Mouse (Mus musculus) hindbrain, embryonic 12.5 days (tissue): Measurements from ENCODE around the gene Serpinb6b. TPM values are rescaled to one million over a fixed set of nuclear protein-coding genes. Genes with fewer than 3 reads are reported as not detected.

Experiments
- ATAC-seq: fragments of 200-750 bp; cut with Nextera tagmentation; 2 replicates; pipeline ENCODE4 v1.8.0; 2017; ENCODE audit warnings: moderate TSS enrichment; ENCODE audit not compliant: low FRiP score
- H3K27ac ChIP-seq: fragments of 300-500 bp; sonication (generic); 2 replicates; pipeline ENCODE4 v1.5.1; 2016; ENCODE audit warnings: mild to moderate bottlenecking
- H3K27me3 ChIP-seq: fragments of 300-500 bp; sonication (generic); 2 replicates; pipeline ENCODE4 v1.6.1; 2016; ENCODE audit warnings: mild to moderate bottlenecking
- H3K36me3 ChIP-seq: fragments of 300-500 bp; sonication (generic); 2 replicates; pipeline ENCODE4 v1.6.1; 2016; ENCODE audit warnings: mild to moderate bottlenecking
- H3K4me1 ChIP-seq: fragments of 300-500 bp; sonication (generic); 2 replicates; pipeline ENCODE4 v1.6.1; 2016
- H3K4me2 ChIP-seq: fragments of 300-500 bp; sonication (generic); replicated peaks from 2 replicates; pipeline ENCODE4 v1.6.1; 2016; ENCODE audit warnings: mild to moderate bottlenecking
- H3K4me3 ChIP-seq: fragments of 300-500 bp; sonication (generic); 2 replicates; pipeline ENCODE4 v1.5.1; 2016; ENCODE audit warnings: mild to moderate bottlenecking
- H3K9ac ChIP-seq: fragments of 300-500 bp; sonication (generic); 2 replicates; pipeline ENCODE4 v1.6.1; 2016; ENCODE audit warnings: mild to moderate bottlenecking, moderate library complexity
- H3K9me3 ChIP-seq: fragments of 300-500 bp; sonication (generic); replicated peaks from 2 replicates; pipeline ENCODE4 v1.6.1; 2016; ENCODE audit warnings: mild to moderate bottlenecking
- WGBS: fragments of 180-500 bp; shearing (Covaris S2); methylation state at CpG from one replicate; pipeline ENCODE4 v1.1.7; 2016; 5-methylcytosine and 5-hydroxymethylcytosine counted together
- polyA plus RNA-seq: library from polyadenylated mRNA; unstranded; fragments of >200 nt; fragmentation: Nextera tagmentation; extraction: Ambion mirVana; gene quantifications from 2 replicates; pipeline ENCODE4 v1.2.1, GENCODE M21; 2016

The Serpinb6b gene
- polyA plus RNA-seq, 1 experiment from 2014 or later, result 0.88 TPM

- Histone ChIP-seq H3K4me3 (no peak overlapping the region), H3K27me3 (no peaks in the 10 kb centered on the region), H3K36me3 (no peaks in the 10 kb centered on the region), H3K4me1 (no peaks in the 10 kb centered on the region), H3K27ac (no peak overlapping the region), H3K9me3 (no peaks in the 10 kb centered on the region), H3K4me2 (no peak overlapping the region), H3K9ac (no peak overlapping the region)
- ATAC-seq, result no peak
- 86% methylated on average over 10 of the region's 10 CpGs for WGBS
These were observed 28.3 kb downstream of the Serpinb6b start for GRCm38 (mm10) chr13:32993152-32993893.

GRCm38 (mm10) chr13:32993894-32994242, 28.9 kb downstream of the Serpinb6b start:
- no peaks in the 10 kb centered on the region for H3K9me3 ChIP-seq
- no peak overlapping the region for H3K4me3 ChIP-seq
- H3K36me3 ChIP-seq, result no peaks in the 10 kb centered on the region
- H3K4me2 ChIP-seq, result no peak overlapping the region
- no peak overlapping the region for H3K27ac ChIP-seq
- H3K9ac ChIP-seq, result no peak overlapping the region
- ATAC-seq, result no peak
- H3K27me3 ChIP-seq, result no peaks in the 10 kb centered on the region
- WGBS, result 81% methylated on average over 2 of the region's 2 CpGs
- no peaks in the 10 kb centered on the region for H3K4me1 ChIP-seq

- Histone ChIP-seq H3K36me3 (no peaks in the 10 kb centered on the region), H3K4me2 (no peak overlapping the region), H3K27ac (no peak overlapping the region), H3K27me3 (no peaks in the 10 kb centered on the region), H3K9ac (no peak overlapping the region), H3K4me3 (no peak overlapping the region), H3K4me1 (no peaks in the 10 kb centered on the region), H3K9me3 (no peaks in the 10 kb centered on the region)
- ATAC-seq, result no peak
- 74% methylated on average over 4 of the region's 4 CpGs for WGBS
These were observed 30.0 kb downstream of the Serpinb6b start for GRCm38 (mm10) chr13:32995051-32995450.

- no peak for ATAC-seq
- no peaks in the 10 kb centered on the region for H3K36me3 ChIP-seq
- 91% methylated on average over 5 of the region's 5 CpGs for WGBS
- H3K4me1 ChIP-seq, result peaks cover 6% of the 10 kb centered on the region; the same call in 1 of the 2 replicates
- no peaks in the 10 kb centered on the region for H3K27me3 ChIP-seq
- H3K4me3 ChIP-seq, result no peak overlapping the region
- no peaks in the 10 kb centered on the region for H3K9me3 ChIP-seq
- H3K9ac ChIP-seq, result no peak overlapping the region
- no peak overlapping the region for H3K27ac ChIP-seq
- H3K4me2 ChIP-seq, result no peak overlapping the region
These were observed 36.3 kb downstream of the Serpinb6b start for GRCm38 (mm10) chr13:33001341-33001740.

GRCm38 (mm10) chr13:33002950-33003349, 37.9 kb downstream of the Serpinb6b start, which contains the start of gene Serpinb9:
Gene Serpinb9, plus strand, starts transcription at chr13:33003250.
- Histone ChIP-seq H3K9ac (no peak within 1 kb of the TSS), H3K4me1 (peaks cover 6% of the 10 kb centered on the region; the same call in 1 of the 2 replicates), H3K4me3 (no peak within 1 kb of the TSS), H3K4me2 (peak within 1 kb of the TSS; percentile 44), H3K36me3 (no peaks in the 10 kb centered on the region), H3K27ac (no peak within 1 kb of the TSS), H3K9me3 (no peaks in the 10 kb centered on the region), H3K27me3 (no peaks in the 10 kb centered on the region)
- WGBS, result 85% methylated on average over 3 of the region's 3 CpGs
- no peak for ATAC-seq

- no peak for ATAC-seq
- Histone ChIP-seq H3K36me3 (no peaks in the 10 kb centered on the region), H3K27me3 (no peaks in the 10 kb centered on the region), H3K27ac (no peak overlapping the region), H3K4me1 (peaks cover 6% of the 10 kb centered on the region; the same call in 1 of the 2 replicates), H3K4me2 (peak overlapping the region; percentile 44), H3K9me3 (no peaks in the 10 kb centered on the region), H3K4me3 (peak overlapping the region; percentile 24), H3K9ac (no peak overlapping the region)
- WGBS, result 70% methylated on average over 9 of the region's 9 CpGs
These were observed 38.8 kb downstream of the Serpinb6b start for GRCm38 (mm10) chr13:33003523-33004413.

GRCm38 (mm10) chr13:33004414-33005105, 39.6 kb downstream of the Serpinb6b start:
- H3K4me1 ChIP-seq, result peaks cover 6% of the 10 kb centered on the region; the same call in 1 of the 2 replicates
- H3K27me3 ChIP-seq, result no peaks in the 10 kb centered on the region
- WGBS, result 23% methylated on average over 12 of the region's 12 CpGs
- no peaks in the 10 kb centered on the region for H3K36me3 ChIP-seq
- no peak overlapping the region; the same call in 1 of the 2 replicates for H3K27ac ChIP-seq
- H3K9ac ChIP-seq, result no peak overlapping the region
- H3K4me3 ChIP-seq, result peak overlapping the region; percentile 24
- H3K9me3 ChIP-seq, result no peaks in the 10 kb centered on the region
- peak; percentile 69 for ATAC-seq
- H3K4me2 ChIP-seq, result peak overlapping the region; percentile 44

GRCm38 (mm10) chr13:33005501-33006075, 40.6 kb downstream of the Serpinb6b start:
- H3K27me3 ChIP-seq, result no peaks in the 10 kb centered on the region
- no peaks in the 10 kb centered on the region for H3K9me3 ChIP-seq
- no peak overlapping the region for H3K4me2 ChIP-seq
- no peaks in the 10 kb centered on the region for H3K36me3 ChIP-seq
- H3K9ac ChIP-seq, result no peak overlapping the region
- H3K27ac ChIP-seq, result no peak overlapping the region
- no peak for ATAC-seq
- peaks cover 6% of the 10 kb centered on the region; the same call in 1 of the 2 replicates for H3K4me1 ChIP-seq
- WGBS, result 62% methylated on average over 2 of the region's 2 CpGs
- no peak overlapping the region for H3K4me3 ChIP-seq

GRCm38 (mm10) chr13:33006555-33006954, 41.5 kb downstream of the Serpinb6b start:
- no peaks in the 10 kb centered on the region for H3K9me3 ChIP-seq
- H3K4me1 ChIP-seq, result peaks cover 6% of the 10 kb centered on the region; the same call in 1 of the 2 replicates
- no peak overlapping the region for H3K4me2 ChIP-seq
- no peak overlapping the region for H3K27ac ChIP-seq
- H3K9ac ChIP-seq, result no peak overlapping the region
- no peaks in the 10 kb centered on the region for H3K27me3 ChIP-seq
- WGBS, result 87% methylated on average over 3 of the region's 3 CpGs
- H3K36me3 ChIP-seq, result no peaks in the 10 kb centered on the region
- no peak for ATAC-seq
- H3K4me3 ChIP-seq, result no peak overlapping the region

GRCm38 (mm10) chr13:33012395-33012794, 47.4 kb downstream of the Serpinb6b start:
- no peak overlapping the region for H3K4me3 ChIP-seq
- H3K27me3 ChIP-seq, result no peaks in the 10 kb centered on the region
- no peak overlapping the region for H3K9ac ChIP-seq
- H3K9me3 ChIP-seq, result no peaks in the 10 kb centered on the region
- no peaks in the 10 kb centered on the region for H3K4me1 ChIP-seq
- H3K4me2 ChIP-seq, result no peak overlapping the region
- no peak for ATAC-seq
- H3K27ac ChIP-seq, result no peak overlapping the region
- H3K36me3 ChIP-seq, result no peaks in the 10 kb centered on the region
- 83% methylated on average over 1 of the region's 1 CpGs for WGBS

- Histone ChIP-seq H3K27me3 (no peaks in the 10 kb centered on the region), H3K36me3 (no peaks in the 10 kb centered on the region), H3K4me1 (no peaks in the 10 kb centered on the region), H3K27ac (no peak overlapping the region), H3K9me3 (no peaks in the 10 kb centered on the region), H3K4me3 (no peak overlapping the region), H3K4me2 (no peak overlapping the region), H3K9ac (no peak overlapping the region)
- no peak for ATAC-seq
- 69% methylated on average over 2 of the region's 2 CpGs for WGBS
These were observed 48.3 kb downstream of the Serpinb6b start for GRCm38 (mm10) chr13:33013271-33013670.

GRCm38 (mm10) chr13:33022371-33022770, 57.4 kb downstream of the Serpinb6b start:
- Histone ChIP-seq H3K9me3 (peaks cover 7% of the 10 kb centered on the region; the same call in 1 of the 2 replicates), H3K27me3 (no peaks in the 10 kb centered on the region), H3K36me3 (no peaks in the 10 kb centered on the region), H3K4me2 (no peak overlapping the region), H3K4me1 (no peaks in the 10 kb centered on the region), H3K9ac (no peak overlapping the region), H3K4me3 (no peak overlapping the region), H3K27ac (no peak overlapping the region)
- ATAC-seq, result no peak
- 87% methylated on average over 1 of the region's 1 CpGs for WGBS
